ENCODE assay signal across 12 mouse cellular contexts in genomic region chr14:76081451-76081850, GRCm38 (mm10). TPM values are rescaled to one million over a fixed set of nuclear protein-coding genes. Genes with fewer than 3 reads are reported as not detected.
DNase-seq lines count a peak whose midpoint lies in the region; ATAC-seq and TF ChIP-seq lines count a peak whose summit lies in the region.
"Had no signal": no experiment of that assay in that cellular context is flagged by ENCODE, and none has a peak within 500 bp of the region (broad histone marks: within the 10 kb centered on the region; RNA-seq: fewer than 3 reads in every experiment).

No protein-coding gene starts in this region.

- TF ChIP-seq CTCF in lung, postnatal 0 days (IDR thresholded peaks at IDR 0.05): peak; percentile 36
- peak; percentile 7; the same call in 1 of the 2 replicates for TF ChIP-seq CTCF in liver, postnatal 0 days (IDR thresholded peaks at IDR 0.05; ENCODE audit: low read depth)

- no peaks in the 10 kb centered on the region for H3K9me3 ChIP-seq in hindbrain, embryonic 10.5 days
- H3K9me3 ChIP-seq in hindbrain, embryonic 13.5 days: no peaks in the 10 kb centered on the region
- H3K9me3 ChIP-seq in lung, postnatal 0 days (ENCODE audit: low read length): no peaks in the 10 kb centered on the region
- H3K9me3 ChIP-seq in liver, postnatal 0 days (ENCODE audit: low read length): no peaks in the 10 kb centered on the region
- H3K9me3 ChIP-seq: heart, embryonic 15.5 days; lung, embryonic 15.5 days had no signal

- 70% methylated on average over 11 of the region's 11 CpGs for WGBS in hindbrain, embryonic 10.5 days
- WGBS in hindbrain, embryonic 13.5 days: 60% methylated on average over 11 of the region's 11 CpGs
- 51% methylated on average over 11 of the region's 11 CpGs for WGBS in lung, postnatal 0 days
- WGBS in liver, postnatal 0 days (ENCODE audit: insufficient replicate concordance): 72% methylated on average over 11 of the region's 11 CpGs

- H3K36me3 ChIP-seq in hindbrain, embryonic 10.5 days: no peaks in the 10 kb centered on the region
- peaks cover 3% of the 10 kb centered on the region for H3K36me3 ChIP-seq in hindbrain, embryonic 13.5 days
- H3K36me3 ChIP-seq in lung, postnatal 0 days (ENCODE audit: insufficient read depth, low read length): no peaks in the 10 kb centered on the region
- no peaks in the 10 kb centered on the region; the same call in 1 of the 2 replicates for H3K36me3 ChIP-seq in liver, postnatal 0 days (replicated peaks; ENCODE audit: insufficient read depth, low read length)
- H3K36me3 ChIP-seq: heart, embryonic 15.5 days; lung, embryonic 15.5 days had no signal

- no peak for ATAC-seq in hindbrain, embryonic 13.5 days (ENCODE audit: low FRiP score)
- ATAC-seq in lung, postnatal 0 days: no peak
- ATAC-seq in liver, postnatal 0 days: no peak

- no peak overlapping the region for H3K4me2 ChIP-seq in hindbrain, embryonic 13.5 days
- H3K4me2 ChIP-seq in lung, postnatal 0 days (replicated peaks; ENCODE audit: low read depth, low read length): no peak overlapping the region
- H3K4me2 ChIP-seq in liver, postnatal 0 days (ENCODE audit: low read depth, low read length): no peak overlapping the region
- H3K4me2 ChIP-seq: heart, embryonic 15.5 days; lung, embryonic 15.5 days had no signal

- H3K9ac ChIP-seq in hindbrain, embryonic 13.5 days: no peak overlapping the region
- H3K9ac ChIP-seq in lung, postnatal 0 days (replicated peaks; ENCODE audit: low read depth): no peak overlapping the region
- no peak overlapping the region for H3K9ac ChIP-seq in liver, postnatal 0 days (replicated peaks)
- H3K9ac ChIP-seq: heart, embryonic 15.5 days; lung, embryonic 15.5 days had no signal

- no peak overlapping the region for H3K4me3 ChIP-seq in hindbrain, embryonic 10.5 days
- no peak overlapping the region for H3K4me3 ChIP-seq in hindbrain, embryonic 13.5 days
- no peak overlapping the region for H3K4me3 ChIP-seq in lung, postnatal 0 days (ENCODE audit: low read depth, low read length)
- H3K4me3 ChIP-seq in liver, postnatal 0 days (ENCODE audit: low read depth, low read length): no peak overlapping the region
- H3K4me3 ChIP-seq: heart, embryonic 15.5 days; left cerebral cortex, adult 2 months; lung, embryonic 15.5 days had no signal

- TF ChIP-seq EP300 in lung, postnatal 0 days (IDR thresholded peaks at IDR 0.05): no peak
- no peak for TF ChIP-seq EP300 in liver, postnatal 0 days (IDR thresholded peaks at IDR 0.05; ENCODE audit: low read depth)

- DNase-seq in adrenal gland, adult 2 months: peak; percentile 14
- DNase-seq in adrenal gland, adult 8-10 months: no peak
- DNase-seq in hindbrain, embryonic 10.5 days (ENCODE audit: low spot score): peak; percentile 10
- DNase-seq in lung, postnatal 0 days (ENCODE audit: low spot score): peak; percentile 11
- DNase-seq in lung, postnatal 25 days (ENCODE audit: low spot score): no peak
- DNase-seq in liver, postnatal 0 days: no peak
- no peak for DNase-seq in layer of hippocampus, postnatal 14 days (ENCODE audit: low spot score in 2 of 2)
- DNase-seq: cerebellum, adult 8-10 months had no signal

- H3K27me3 ChIP-seq in hindbrain, embryonic 10.5 days (ENCODE audit: insufficient read depth, poor library complexity, severe bottlenecking): no peaks in the 10 kb centered on the region
- H3K27me3 ChIP-seq in hindbrain, embryonic 13.5 days: peaks cover 7% of the 10 kb centered on the region; the same call in 1 of the 2 replicates
- H3K27me3 ChIP-seq in lung, postnatal 0 days (replicated peaks; ENCODE audit: insufficient read depth, low read length): no peaks in the 10 kb centered on the region
- no peaks in the 10 kb centered on the region for H3K27me3 ChIP-seq in liver, postnatal 0 days (ENCODE audit: insufficient read depth, low read length)
- H3K27me3 ChIP-seq: lung, embryonic 15.5 days had no signal

- no peak overlapping the region for H3K27ac ChIP-seq in hindbrain, embryonic 10.5 days
- no peak overlapping the region for H3K27ac ChIP-seq in hindbrain, embryonic 13.5 days
- H3K27ac ChIP-seq in lung, postnatal 0 days (ENCODE audit: low read length): no peak overlapping the region
- no peak overlapping the region for H3K27ac ChIP-seq in liver, postnatal 0 days (ENCODE audit: low read depth)
- H3K27ac ChIP-seq: heart, embryonic 15.5 days; left cerebral cortex, adult 2 months; lung, embryonic 15.5 days had no signal

- H3K4me1 ChIP-seq in hindbrain, embryonic 10.5 days (replicated peaks): 0 out of 2 replicates have a peak, but pooled peaks cover 3% of the 10 kb centered on the region
- peaks cover 7% of the 10 kb centered on the region for H3K4me1 ChIP-seq in hindbrain, embryonic 13.5 days (replicated peaks)
- no peaks in the 10 kb centered on the region for H3K4me1 ChIP-seq in lung, postnatal 0 days (ENCODE audit: insufficient read depth, low read depth, low read length)
- H3K4me1 ChIP-seq in liver, postnatal 0 days (ENCODE audit: insufficient read depth): no peaks in the 10 kb centered on the region
- H3K4me1 ChIP-seq: lung, embryonic 15.5 days had no signal

RNA-seq across cellular contexts. Expression of gene Gpalpp1, which starts 29.1 kb away (rescaled TPM):
- 10 to 100 TPM; 18.9 to 19.6 TPM for total RNA-seq in adrenal gland, adult 2 months (2021)
- 1.4 and 1.6 TPM in 2 replicates for polyA plus RNA-seq in adrenal gland, adult 2 months (2012; rRNA removed)
- 10 to 100 TPM; 19.0 to 25.2 (median 22.3) TPM for total RNA-seq in adrenal gland, adult 8-10 months (2022)
- polyA plus RNA-seq in hindbrain, embryonic 10.5 days (2016; fragmentation: Nextera tagmentation; extraction: Ambion mirVana): 13.1 and 16.4 TPM in 2 replicates
- 12.7 and 13.2 TPM in 2 replicates for polyA plus RNA-seq in hindbrain, embryonic 13.5 days (2015; fragmentation: Nextera tagmentation; extraction: Ambion mirVana)
- 6.3 and 7.0 TPM in 2 replicates for polyA plus RNA-seq in lung, postnatal 0 days (2015; fragmentation: Nextera tagmentation; extraction: Ambion mirVana)
- 2.6 and 3.2 TPM in 2 replicates for polyA plus RNA-seq in liver, postnatal 0 days (2015; fragmentation: Nextera tagmentation; extraction: Ambion mirVana)
- 10 to 100 TPM; 20.9 to 22.4 TPM for total RNA-seq in layer of hippocampus, postnatal 14 days (2021)

RNA-seq across cellular contexts. Expression of gene Nufip1, which starts 29.2 kb away (rescaled TPM):
- 1 to 10 TPM; 6.9 to 8.2 TPM for total RNA-seq in adrenal gland, adult 2 months (2021)
- 6.8 and 7.7 TPM in 2 replicates for polyA plus RNA-seq in adrenal gland, adult 2 months (2012; rRNA removed)
- total RNA-seq in adrenal gland, adult 8-10 months (2022): 1 to 10 TPM; 7.5 to 8.4 (median 8.0) TPM
- polyA plus RNA-seq in hindbrain, embryonic 10.5 days (2016; fragmentation: Nextera tagmentation; extraction: Ambion mirVana): 17.5 and 19.4 TPM in 2 replicates
- polyA plus RNA-seq in hindbrain, embryonic 13.5 days (2015; fragmentation: Nextera tagmentation; extraction: Ambion mirVana): 14.7 and 15.6 TPM in 2 replicates
- 6.1 and 6.5 TPM in 2 replicates for polyA plus RNA-seq in lung, postnatal 0 days (2015; fragmentation: Nextera tagmentation; extraction: Ambion mirVana)
- 4.7 and 5.1 TPM in 2 replicates for polyA plus RNA-seq in liver, postnatal 0 days (2015; fragmentation: Nextera tagmentation; extraction: Ambion mirVana)
- 1 to 10 TPM; 7.8 to 8.1 TPM for total RNA-seq in layer of hippocampus, postnatal 14 days (2021)

Comparison
In these comparisons a context has a peak if more than half of its experiments do, and no peak if none do; other contexts are left out.
1. DNase-seq: peak in adrenal gland, adult 2 months (single experiment), hindbrain, embryonic 10.5 days (single experiment) and lung, postnatal 0 days (single experiment); none in adrenal gland, adult 8-10 months (single experiment), lung, postnatal 25 days (single experiment), liver, postnatal 0 days (single experiment) and layer of hippocampus, postnatal 14 days (0 of 2).